Mouse (Mus musculus) brain, embryonic 14.5 days (tissue): ENCODE results near the gene A930009A15Rik. TPM values are rescaled to one million over a fixed set of nuclear protein-coding genes. Genes with fewer than 3 reads are reported as not detected.
A peak's percentile ranks its signal among the peaks of the same experiment; 100 is the strongest.

Experiments used
- DNase-seq: peaks from one replicate; pipeline ENCODE4 v3.0.0-alpha.2; 2011; ENCODE audit warnings: low read depth
- CTCF ChIP-seq: fragments of 200-500 bp; IDR thresholded peaks from 2 replicates; pipeline ENCODE4 v1.5.1; 2012; ENCODE audit warnings: inconsistent platforms, mild to moderate bottlenecking, moderate library complexity, borderline replicate concordance; ENCODE audit not compliant: insufficient read depth, insufficient read length; ENCODE audit errors: extremely low read depth
- POLR2A ChIP-seq: fragments of 200-500 bp; IDR thresholded peaks from 2 replicates; pipeline ENCODE4 v1.6.1; 2012; ENCODE audit warnings: mild to moderate bottlenecking, inconsistent platforms, borderline replicate concordance; ENCODE audit not compliant: poor library complexity, insufficient read depth, insufficient read length, severe bottlenecking; ENCODE audit errors: extremely low read depth
- polyA plus RNA-seq: library from polyadenylated mRNA; depleted of rRNA; stranded (reverse); fragments of >200 nt; gene quantifications from 2 replicates; pipeline ENCODE4 v1.2.3, GENCODE M21; 2012

The A930009A15Rik gene
- polyA plus RNA-seq, 1 experiment = 0.36 TPM

GRCm38 (mm10) chr10:115555191-115555765 is 14.5 kb upstream of the A930009A15Rik start:
- TF ChIP-seq CTCF (no peak), POLR2A (no peak)
- DNase-seq = no peak

- DNase-seq = peak; percentile 49
- TF ChIP-seq POLR2A = no peak
- no peak for TF ChIP-seq CTCF
Observed at GRCm38 (mm10) chr10:115556738-115557242, 13.0 kb upstream of the A930009A15Rik start.

GRCm38 (mm10) chr10:115561136-115561880 is 8.5 kb upstream of the A930009A15Rik start:
- TF ChIP-seq POLR2A (no peak), CTCF (no peak)
- peak; percentile 52 for DNase-seq

- TF ChIP-seq POLR2A (no peak), CTCF (no peak)
- DNase-seq = no peak
Observed at GRCm38 (mm10) chr10:115562911-115563686, 6.7 kb upstream of the A930009A15Rik start.

GRCm38 (mm10) chr10:115563961-115564360 is 5.8 kb upstream of the A930009A15Rik start:
- TF ChIP-seq CTCF = no peak
- TF ChIP-seq POLR2A = no peak
- DNase-seq = no peak

GRCm38 (mm10) chr10:115570577-115570976 is 791 bp downstream of the A930009A15Rik start:
- peak; percentile 20 for DNase-seq
- TF ChIP-seq CTCF (no peak), POLR2A (no peak)

- TF ChIP-seq CTCF (no peak), POLR2A (no peak)
- DNase-seq = peak; percentile 89
Observed at GRCm38 (mm10) chr10:115571317-115571716, 1.5 kb downstream of the A930009A15Rik start.

GRCm38 (mm10) chr10:115571734-115572440 is 2.1 kb downstream of the A930009A15Rik start:
- no peak for DNase-seq
- TF ChIP-seq POLR2A = no peak
- TF ChIP-seq CTCF = no peak

- no peak for DNase-seq
- TF ChIP-seq POLR2A = no peak
Observed at GRCm38 (mm10) chr10:115579076-115579475, 9.3 kb downstream of the A930009A15Rik start.

- DNase-seq = peak; percentile 26
- no peak for TF ChIP-seq POLR2A
- TF ChIP-seq CTCF = no peak
Observed at GRCm38 (mm10) chr10:115579494-115579893, 9.7 kb downstream of the A930009A15Rik start.

- TF ChIP-seq CTCF = no peak
- TF ChIP-seq POLR2A = no peak
- no peak for DNase-seq
Observed at GRCm38 (mm10) chr10:115581971-115582370, 12.2 kb downstream of the A930009A15Rik start.
